Mouse (Mus musculus): ENCODE measurements at regions not wholly inside any gene's neighbourhood (a gene's known extent, or its start where the extent isn't known, plus 50 kb on each side); places are given as distances from the start of the nearest gene placed in this dataset.

GRCm38 (mm10) chr5:45072529-45072928 lies 273.0 kb upstream of the Ldb2 start:
- TF ChIP-seq CTCF (IDR thresholded peaks at IDR 0.05; ENCODE audit: insufficient read depth, low read depth, low read length), result no peak
- TF ChIP-seq POLR2A (IDR thresholded peaks at IDR 0.05; ENCODE audit: insufficient read depth, low read depth, low read length), result no peak

Data from olfactory bulb, adult 2 months (tissue).